Mouse (Mus musculus) splenic B cell, adult 2 months (primary cell): ENCODE measurements around the gene Ednra.

Experiments
- DNase-seq: peaks from one replicate; pipeline ENCODE4 v3.0.0-alpha.2; 2011; ENCODE audit warnings: low read depth, low spot score
- H3K27me3 ChIP-seq: 2 replicates; pipeline ENCODE4 v1.6.1; 2012; ENCODE audit warnings: mild to moderate bottlenecking, low read length, moderate library complexity, mixed read lengths; ENCODE audit not compliant: control insufficient read depth, poor library complexity, insufficient read depth, severe bottlenecking
- H3K36me3 ChIP-seq: 2 replicates; pipeline ENCODE4 v1.6.1; 2012; ENCODE audit warnings: mild to moderate bottlenecking, low read length, moderate library complexity, mixed read lengths; ENCODE audit not compliant: control insufficient read depth, poor library complexity, insufficient read depth, severe bottlenecking

Ednra gene

DNA sequence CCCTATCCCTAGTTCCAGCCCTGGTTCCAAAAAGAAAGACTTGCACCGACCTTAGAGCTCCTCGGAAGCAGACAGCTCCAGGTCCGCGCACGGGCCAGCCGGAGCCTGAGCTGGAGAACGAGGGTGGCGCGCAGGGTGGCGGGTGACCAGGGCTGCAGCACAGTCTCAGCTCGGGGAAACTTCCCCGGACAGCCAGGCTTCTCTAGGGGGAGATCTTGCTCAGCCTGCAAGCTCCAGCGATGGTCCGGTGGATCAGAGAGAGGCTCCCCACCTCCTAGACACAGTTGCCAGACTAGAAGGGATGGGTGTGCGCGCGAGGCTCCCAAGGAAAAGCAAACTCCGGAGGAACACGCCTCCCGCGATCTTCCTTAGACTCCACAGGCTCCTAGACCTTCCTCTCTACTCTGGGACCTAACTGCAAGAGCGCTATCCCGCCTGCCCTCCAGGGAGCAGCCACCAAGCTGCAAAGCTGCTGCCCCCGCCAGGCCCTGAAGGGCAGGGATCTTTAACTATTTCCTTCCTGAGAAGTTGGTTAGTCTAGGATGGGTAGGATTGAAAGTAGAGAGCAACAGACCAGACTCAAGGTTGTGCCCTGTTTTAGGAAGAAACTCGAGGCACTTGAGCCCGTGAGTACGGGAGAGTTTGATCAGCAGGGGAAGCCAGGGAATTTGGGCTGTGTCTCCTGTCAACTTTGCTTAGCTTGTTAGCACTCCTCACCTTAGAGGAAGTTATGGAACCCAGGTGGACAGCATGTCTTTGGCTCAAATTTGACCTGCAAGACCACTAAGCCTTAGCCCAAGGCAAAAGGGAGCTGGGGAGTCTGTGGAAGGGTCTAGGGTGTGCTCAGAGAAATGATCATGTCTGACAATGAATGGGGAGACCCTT lies at the start of gene Ednra:
Ednra (minus strand) TSS at position 419 of the 885 bp plus-strand sequence.
- no peak for DNase-seq
- Histone ChIP-seq H3K27me3 (no peaks in the 10 kb centered on the region; the same call in 1 of the 2 replicates), H3K36me3 (no peaks in the 10 kb centered on the region)

DNA sequence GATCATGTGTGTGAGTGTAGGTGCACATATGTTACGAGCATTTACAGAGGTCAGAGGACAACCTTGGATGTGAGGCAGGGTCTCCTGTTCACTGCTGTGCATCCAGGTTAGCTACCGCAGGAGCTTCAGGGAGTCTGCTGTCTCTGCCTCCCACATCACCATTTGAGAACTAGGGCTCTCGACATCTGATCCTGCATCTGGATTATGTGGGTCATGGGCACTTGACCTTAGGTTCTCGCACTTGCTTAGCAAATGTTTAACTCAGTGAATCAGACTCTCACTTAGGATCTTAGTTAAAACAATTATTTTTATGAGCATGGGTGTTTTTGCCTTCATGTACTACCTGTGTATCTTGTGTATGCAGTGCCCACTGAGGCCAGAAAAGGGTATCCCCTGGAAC lies 49.6 kb upstream of the Ednra start:
- Histone ChIP-seq H3K36me3 (no peaks in the 10 kb centered on the region), H3K27me3 (no peaks in the 10 kb centered on the region)
- no peak for DNase-seq

DNA sequence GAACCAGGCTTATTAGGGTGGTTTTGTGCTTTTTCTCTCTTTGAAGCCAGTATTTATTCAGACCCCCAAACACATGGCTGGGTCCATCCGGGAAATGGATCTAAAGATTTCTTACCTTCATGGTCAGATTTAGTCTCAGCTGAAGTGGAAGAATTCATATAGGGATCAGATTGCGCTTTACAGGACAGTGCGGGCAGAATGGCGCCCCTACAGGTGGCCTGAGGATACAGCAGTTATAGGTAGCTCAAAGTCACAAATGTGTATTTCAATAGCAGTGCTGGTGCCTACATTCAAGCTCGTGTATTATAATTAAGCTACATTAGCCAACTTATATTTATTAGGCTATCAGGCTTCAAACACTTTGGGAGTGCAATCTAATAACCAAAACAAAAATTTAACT lies 49.0 kb upstream of the Ednra start:
- no peaks in the 10 kb centered on the region for H3K36me3 ChIP-seq
- H3K27me3 ChIP-seq = no peaks in the 10 kb centered on the region
- no peak for DNase-seq

DNA sequence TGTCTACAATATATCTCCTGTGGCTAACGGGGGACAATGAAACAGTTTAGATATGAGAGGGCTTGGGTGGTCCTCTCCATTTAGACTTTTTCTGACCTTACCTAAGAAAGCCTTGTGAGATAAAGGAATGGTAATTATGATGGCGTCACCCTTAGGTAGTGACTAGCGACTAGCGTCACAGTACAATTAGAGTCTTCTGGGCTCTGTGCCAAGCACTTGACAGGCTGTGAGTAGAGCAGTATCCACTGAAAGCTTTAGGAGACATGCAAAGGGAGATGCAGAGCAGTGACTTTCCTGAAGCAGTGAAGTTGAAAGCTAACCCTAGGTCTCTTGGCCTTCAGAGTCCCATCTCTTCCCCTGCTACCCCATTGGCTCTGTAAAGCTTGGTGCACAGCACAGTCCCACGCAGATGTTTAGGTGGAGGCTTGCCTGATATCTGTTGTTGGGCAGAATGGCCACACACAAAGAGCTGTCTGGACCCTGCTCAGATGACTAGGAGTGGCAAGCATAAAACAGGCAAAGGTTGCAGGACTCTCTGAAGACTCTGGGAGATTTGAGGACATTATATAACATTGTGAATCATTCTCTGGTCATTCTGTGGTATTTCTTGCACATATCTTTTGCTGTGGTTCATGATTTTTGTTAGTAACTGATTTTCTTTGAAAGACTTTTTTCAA lies 48.1 kb upstream of the Ednra start:
- no peaks in the 10 kb centered on the region for H3K36me3 ChIP-seq
- no peaks in the 10 kb centered on the region for H3K27me3 ChIP-seq
- DNase-seq = no peak

DNA sequence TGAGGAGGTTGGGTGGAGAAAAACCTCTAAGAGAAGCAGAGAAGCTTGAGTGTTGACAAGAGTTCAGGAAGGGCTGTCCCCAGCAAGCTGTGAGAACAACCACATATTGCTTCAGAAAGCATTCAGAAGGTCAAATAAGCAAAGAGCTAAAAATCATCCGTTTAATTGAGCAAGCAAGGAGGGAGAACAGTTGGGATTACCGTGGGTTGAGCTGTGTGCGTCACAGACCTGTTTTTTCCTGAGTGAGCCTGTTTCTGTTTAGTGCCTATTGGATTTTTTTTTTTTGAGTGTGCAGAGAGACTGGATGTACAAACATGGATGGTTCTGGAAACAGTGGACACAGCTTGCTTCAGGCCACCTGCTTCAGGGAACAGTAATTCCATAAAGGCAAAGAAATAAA lies 46.7 kb upstream of the Ednra start:
- Histone ChIP-seq H3K27me3 (no peaks in the 10 kb centered on the region), H3K36me3 (no peaks in the 10 kb centered on the region)
- no peak for DNase-seq

DNA sequence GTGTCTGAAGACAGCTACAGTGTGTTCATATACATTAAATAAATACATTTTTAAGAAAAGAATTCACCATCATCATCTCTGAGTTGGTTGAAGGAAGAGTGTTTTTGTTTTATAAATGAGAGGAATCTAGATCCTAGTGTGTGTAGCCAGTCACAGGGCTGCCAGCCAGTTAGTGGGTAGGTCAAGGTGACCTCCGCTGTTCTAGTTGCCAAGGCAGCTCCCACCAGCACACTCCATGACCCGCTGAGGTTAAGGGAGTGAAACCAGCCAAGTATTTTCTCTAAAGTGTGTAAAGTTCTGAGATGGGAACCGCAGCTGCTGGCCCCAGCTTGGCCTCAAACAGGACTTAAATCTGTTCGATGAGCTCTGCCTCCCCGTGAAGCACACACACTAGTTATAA lies 44.7 kb upstream of the Ednra start:
- Histone ChIP-seq H3K36me3 (no peaks in the 10 kb centered on the region), H3K27me3 (no peaks in the 10 kb centered on the region)
- DNase-seq = no peak

DNA sequence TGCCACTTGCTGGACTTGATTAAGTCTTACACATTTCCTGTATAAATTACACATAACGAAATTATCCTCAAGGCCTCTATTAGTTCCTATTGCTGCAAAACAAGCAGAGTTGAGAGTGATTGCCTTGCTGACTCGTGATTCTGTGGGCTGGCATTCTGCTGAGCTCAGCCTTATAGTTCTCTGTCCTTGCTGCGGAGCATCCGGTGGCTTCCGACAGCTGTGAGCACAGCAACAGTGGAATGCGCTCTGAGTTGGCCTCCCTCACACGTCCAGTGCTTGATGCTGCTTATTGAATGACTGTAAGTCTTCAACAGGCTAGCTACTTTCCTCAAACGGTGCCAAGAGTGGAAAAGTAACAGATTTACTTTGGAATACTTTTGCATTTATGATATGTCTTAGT lies 40.0 kb upstream of the Ednra start:
- no peaks in the 10 kb centered on the region for H3K27me3 ChIP-seq
- no peak for DNase-seq
- no peaks in the 10 kb centered on the region for H3K36me3 ChIP-seq

DNA sequence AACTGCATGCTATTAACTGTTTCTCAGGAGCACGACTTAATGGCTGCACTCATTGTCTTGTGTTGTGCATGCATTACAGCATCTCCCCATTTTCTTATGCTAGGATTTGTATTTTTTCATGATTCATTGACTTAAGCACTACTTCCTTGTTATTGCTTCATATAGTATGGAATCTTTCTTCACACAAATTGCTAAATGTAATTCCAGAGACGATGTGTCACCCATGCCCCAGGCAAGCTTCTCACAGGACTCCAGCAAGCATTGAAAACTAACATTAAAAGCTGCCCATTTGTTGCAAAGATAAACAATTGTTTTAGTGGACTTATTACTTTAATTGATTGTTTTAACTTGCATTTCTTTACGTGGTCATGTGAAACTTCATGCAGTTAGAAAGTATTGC lies 38.7 kb upstream of the Ednra start:
- Histone ChIP-seq H3K36me3 (no peaks in the 10 kb centered on the region), H3K27me3 (no peaks in the 10 kb centered on the region)
- no peak for DNase-seq

DNA sequence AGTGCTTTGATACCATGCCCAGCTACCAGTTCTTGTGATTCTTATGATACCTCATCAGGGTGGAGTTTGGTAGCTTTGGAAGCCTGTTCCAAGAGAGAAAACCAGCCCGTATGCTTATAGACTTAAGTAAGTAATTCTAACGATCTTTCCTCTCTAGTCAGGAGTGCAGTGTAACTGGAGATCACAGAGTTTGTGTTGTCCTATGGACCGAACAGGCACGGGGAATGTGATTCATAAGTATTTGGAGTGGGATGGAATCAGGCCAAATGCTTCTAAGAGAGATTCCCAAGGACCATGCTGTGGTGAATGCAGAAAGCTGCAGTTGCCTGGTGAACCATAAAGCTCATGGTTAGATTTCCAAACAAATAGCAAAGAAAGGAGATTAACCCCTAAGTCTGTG lies 31.2 kb upstream of the Ednra start:
- DNase-seq = no peak
- H3K27me3 ChIP-seq = no peaks in the 10 kb centered on the region; the same call in 1 of the 2 replicates
- no peaks in the 10 kb centered on the region for H3K36me3 ChIP-seq

DNA sequence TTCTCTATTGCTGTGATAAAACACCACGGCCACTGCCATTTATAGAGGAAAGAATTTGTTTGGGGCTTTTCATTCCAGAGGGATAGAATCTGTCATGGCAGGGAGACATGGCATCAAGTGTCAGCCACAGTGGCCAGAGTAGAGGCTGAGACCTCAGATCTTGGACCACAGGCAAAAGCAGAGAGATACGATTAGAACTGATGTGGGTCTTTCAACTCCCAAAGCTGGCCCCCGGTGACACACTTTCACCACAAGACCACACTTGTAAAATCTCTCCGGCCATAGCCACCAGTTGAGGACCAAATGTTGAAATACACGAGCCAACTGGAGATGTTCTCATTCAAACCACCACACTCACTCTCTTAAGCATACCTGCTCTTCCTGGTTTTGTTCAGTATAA lies 29.5 kb upstream of the Ednra start:
- H3K27me3 ChIP-seq = no peaks in the 10 kb centered on the region; the same call in 1 of the 2 replicates
- no peaks in the 10 kb centered on the region for H3K36me3 ChIP-seq
- DNase-seq = no peak

DNA sequence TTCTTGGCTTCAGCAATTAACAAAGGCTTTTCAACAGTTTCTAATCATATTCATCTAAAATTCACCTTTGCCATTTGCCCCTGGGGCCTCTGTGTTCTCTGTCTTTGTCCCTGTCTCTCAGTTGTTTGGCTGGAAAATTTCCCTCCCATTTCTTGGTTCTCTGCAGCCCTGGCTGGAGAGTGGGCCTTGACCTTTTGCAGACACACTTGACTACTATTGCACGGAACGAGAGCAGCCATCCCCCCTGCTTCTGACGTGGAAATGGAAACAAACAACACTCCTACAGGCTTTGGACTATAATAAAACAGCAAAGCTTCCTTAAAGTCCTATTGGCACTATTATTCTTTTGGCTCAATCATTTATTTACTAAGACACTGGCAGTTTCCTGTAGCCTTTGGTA lies 27.8 kb upstream of the Ednra start:
- DNase-seq = no peak
- H3K27me3 ChIP-seq = no peaks in the 10 kb centered on the region; the same call in 1 of the 2 replicates
- H3K36me3 ChIP-seq = no peaks in the 10 kb centered on the region

DNA sequence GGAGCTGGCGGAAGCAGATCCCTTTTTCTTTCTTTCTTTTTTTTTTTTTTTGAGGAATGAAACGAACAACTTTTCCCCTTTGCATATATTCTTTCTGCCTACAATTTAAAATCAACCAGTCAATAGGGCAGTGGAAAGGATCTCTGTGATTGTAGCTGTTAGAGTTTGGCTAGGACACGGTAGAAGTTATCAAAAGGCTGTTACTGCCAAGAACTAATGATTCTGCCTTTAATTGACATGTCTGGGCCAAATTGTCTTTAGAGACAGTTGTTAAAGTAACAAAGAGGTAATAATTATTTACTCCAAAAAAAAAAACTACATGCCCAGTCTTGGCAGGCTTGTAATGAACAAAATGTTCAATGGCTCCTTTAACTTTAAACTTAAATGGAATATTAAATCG lies 26.1 kb upstream of the Ednra start:
- no peak for DNase-seq
- Histone ChIP-seq H3K27me3 (no peaks in the 10 kb centered on the region; the same call in 1 of the 2 replicates), H3K36me3 (no peaks in the 10 kb centered on the region)

DNA sequence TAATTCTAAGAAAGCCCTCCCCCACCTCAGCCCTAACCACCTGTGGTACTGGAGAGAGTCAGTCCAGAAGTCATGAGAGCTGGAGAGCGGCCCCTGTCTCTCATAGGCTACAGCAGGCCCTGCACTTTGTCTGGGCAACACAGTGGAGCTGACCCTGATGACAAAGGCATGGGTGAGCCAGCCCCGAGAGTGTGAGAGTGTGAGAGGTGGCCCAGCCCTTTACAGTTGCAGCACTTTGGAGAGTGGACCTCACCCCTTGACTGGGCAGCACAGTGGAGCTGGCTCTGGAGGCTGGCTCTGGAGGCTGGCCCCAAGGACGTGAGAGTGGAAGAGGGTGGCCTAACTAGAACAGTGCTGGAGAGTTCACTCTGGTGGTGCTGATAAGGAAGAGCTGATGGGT lies 20.2 kb upstream of the Ednra start:
- Histone ChIP-seq H3K36me3 (no peaks in the 10 kb centered on the region), H3K27me3 (no peaks in the 10 kb centered on the region)
- no peak for DNase-seq

DNA sequence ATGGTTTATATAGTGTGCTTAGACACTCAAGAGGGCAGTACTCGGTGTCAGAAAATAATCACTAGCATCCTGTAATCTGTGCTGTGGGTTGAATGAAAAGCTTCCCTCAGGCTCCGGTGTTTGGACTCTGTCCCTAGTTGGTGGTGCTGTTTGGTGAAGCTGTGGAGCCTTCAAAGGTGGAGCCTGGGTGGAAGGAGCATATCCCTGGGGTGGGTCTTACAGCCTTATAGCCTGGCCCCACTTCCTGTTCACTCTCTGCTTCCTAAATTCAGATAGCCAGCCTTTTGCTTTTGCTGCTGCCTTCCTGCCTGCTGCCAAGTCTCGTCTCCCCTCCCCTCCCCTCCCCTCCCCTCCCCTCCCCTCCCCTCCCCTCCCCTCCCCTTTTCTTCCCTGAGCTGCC lies 18.1 kb upstream of the Ednra start:
- Histone ChIP-seq H3K36me3 (no peaks in the 10 kb centered on the region), H3K27me3 (no peaks in the 10 kb centered on the region)
- DNase-seq = no peak

DNA sequence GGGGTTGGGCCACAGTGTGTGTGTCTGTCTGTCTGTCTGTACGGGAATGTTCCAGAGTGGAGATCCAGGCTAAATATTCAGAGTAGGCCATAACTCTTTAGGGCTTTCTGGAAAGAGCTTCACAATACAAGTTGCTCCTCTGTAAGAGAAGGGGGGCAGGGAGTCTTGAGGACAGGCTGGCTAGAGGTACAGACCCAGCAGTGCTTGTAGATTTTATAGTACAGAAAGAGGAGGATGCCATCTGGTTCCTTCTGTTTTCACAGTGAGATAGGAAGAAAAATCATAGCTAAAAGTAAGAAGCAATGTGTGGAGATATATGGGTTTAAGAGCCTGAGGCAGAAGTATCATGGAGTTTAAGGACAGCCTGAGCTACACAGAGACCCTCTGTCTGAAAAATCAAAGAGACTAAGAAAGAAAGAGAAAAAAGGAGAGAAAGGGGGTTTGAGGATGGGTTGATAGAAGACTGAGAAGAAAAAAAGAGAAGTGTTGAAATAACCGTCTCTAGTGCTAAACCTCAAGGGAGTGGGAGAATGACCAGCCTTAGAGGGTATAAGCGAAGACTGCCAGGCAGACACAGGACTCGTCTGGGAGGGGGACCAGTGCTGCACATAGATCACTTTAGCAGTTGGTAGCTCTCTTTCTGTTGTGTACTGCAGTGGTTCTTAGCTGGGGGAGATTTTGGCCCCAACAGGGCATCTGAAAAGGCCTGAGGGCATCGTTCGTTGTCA lies 16.9 kb upstream of the Ednra start:
- Histone ChIP-seq H3K36me3 (no peaks in the 10 kb centered on the region), H3K27me3 (no peaks in the 10 kb centered on the region)
- no peak for DNase-seq
